Mouse (Mus musculus) WW6 (cell line): Measurements from ENCODE around the gene Trim29.

Source experiments
- DNase-seq: peaks from one replicate; pipeline ENCODE4 v3.0.0-alpha.2; 2013; ENCODE audit warnings: low read depth, low spot score

Trim29 gene

DNA sequence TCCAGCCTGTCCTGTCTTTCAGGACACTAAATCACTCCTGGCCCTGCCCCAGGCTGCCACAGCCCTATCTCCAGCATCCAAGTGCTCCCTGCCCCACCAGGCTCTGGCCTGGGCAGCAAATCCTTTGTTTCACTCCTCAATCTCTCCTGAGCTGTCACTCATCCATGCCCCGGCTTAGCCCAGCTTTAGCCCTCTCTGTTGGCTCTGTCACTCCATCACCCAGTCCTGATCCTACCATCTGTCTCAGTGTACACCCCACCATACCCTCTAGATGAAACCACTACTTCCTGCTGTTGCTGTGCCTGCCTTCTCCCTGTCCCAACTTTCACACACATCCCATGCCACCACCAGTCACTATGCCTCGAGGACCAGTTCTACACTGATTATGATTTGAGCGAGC lies 73.8 kb downstream of the Trim29 start:
- no peak for DNase-seq
